Mouse (Mus musculus): ENCODE measurements around the gene Anks1b.

- TF ChIP-seq CTCF (IDR thresholded peaks at IDR 0.05; ENCODE audit: low read depth, low read length) (no peak), TAL1 (conservative IDR thresholded peaks at IDR 0.05; ENCODE audit: low read depth, low read length) (no peak), POLR2AphosphoS5 (IDR thresholded peaks at IDR 0.05; ENCODE audit: insufficient replicate concordance, low read depth, low read length) (no peak)
Measured at GRCm38 (mm10) chr10:90093877-90094276, 220.6 kb downstream of the Anks1b start.

All from G1E (cell line).